Mouse (Mus musculus) Patski (cell line): ENCODE results near the gene Acer3. TPM values are rescaled to one million over a fixed set of nuclear protein-coding genes. Genes with fewer than 3 reads are reported as not detected.

Experiments
- ATAC-seq: fragments of 100-300 bp; one replicate; pipeline ENCODE4 v1.8.0; 2021
- CTCF ChIA-PET: fragments of 350-600 bp; sonication (Branson Sonifier 250); formaldehyde crosslinking; loops from one replicate; lab custom pipeline; 2022; ENCODE audit warnings: inconsistent platforms; lab: Charles Lee
- POLR2A ChIA-PET: fragments of 350-600 bp; sonication (Branson Sonifier 250); formaldehyde crosslinking; loops from one replicate; lab custom pipeline; 2022; ENCODE audit warnings: antibody characterized with exemption, inconsistent platforms; lab: Charles Lee
- DNase-seq: peaks from one replicate; pipeline ENCODE4 v3.0.0-alpha.2; 2011; ENCODE audit warnings: low read depth, low spot score
- H3K27me3 ChIP-seq: fragments of 371-371 bp; one replicate; pipeline ENCODE4 v1.5.1; 2021
- CTCF ChIP-seq: fragments of 100-300 bp; IDR thresholded peaks from one replicate; pipeline ENCODE4 v1.5.1; 2021
- in situ Hi-C: fragments of 300-500 bp; cut with MboI; formaldehyde crosslinking; loops from 3 replicates; pipeline ENCODE4 v1.11.1; 2018; ENCODE audit warnings: low pct_unique_long_range_greater_than_20kb, mixed read lengths
- polyA plus RNA-seq: library from polyadenylated mRNA; unstranded; gene quantifications from one replicate; pipeline ENCODE4 v1.2.3, GENCODE M21; 2021

The Acer3 gene
- polyA plus RNA-seq, 1 experiment from 2014 or later = 67.8 TPM

DNA sequence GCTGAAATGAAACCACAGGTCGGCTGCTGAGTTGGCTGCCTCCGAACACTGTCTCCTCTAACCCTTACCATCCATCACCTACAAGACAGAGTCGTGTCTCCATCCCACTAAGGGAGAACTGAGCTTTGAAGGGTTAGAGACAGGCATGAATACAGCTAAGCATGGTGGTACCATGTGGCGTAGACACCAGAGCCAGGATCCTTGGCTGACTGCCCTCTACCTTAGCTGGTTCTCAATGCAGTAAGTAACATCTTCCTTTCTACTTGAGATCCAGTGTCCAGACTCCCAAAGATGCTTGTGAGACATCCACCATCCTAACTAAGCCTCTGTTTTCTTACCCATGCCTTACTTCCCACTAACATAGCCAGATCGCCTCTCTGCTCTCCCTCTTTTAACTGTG lies 32.6 kb upstream of the Acer3 start:
- POLR2A ChIA-PET = no interaction called here
- ATAC-seq (no peak), DNase-seq (no peak)
- in situ Hi-C loops = loop anchor here (5.0 to 10.0 kb wide), 2 partner anchors 79 to 251 kb away; no protein-coding TSS in a partner anchor
- TF ChIP-seq CTCF = no peak
- H3K27me3 ChIP-seq = no peaks in the 10 kb centered on the region
- CTCF ChIA-PET = no interaction called here

DNA sequence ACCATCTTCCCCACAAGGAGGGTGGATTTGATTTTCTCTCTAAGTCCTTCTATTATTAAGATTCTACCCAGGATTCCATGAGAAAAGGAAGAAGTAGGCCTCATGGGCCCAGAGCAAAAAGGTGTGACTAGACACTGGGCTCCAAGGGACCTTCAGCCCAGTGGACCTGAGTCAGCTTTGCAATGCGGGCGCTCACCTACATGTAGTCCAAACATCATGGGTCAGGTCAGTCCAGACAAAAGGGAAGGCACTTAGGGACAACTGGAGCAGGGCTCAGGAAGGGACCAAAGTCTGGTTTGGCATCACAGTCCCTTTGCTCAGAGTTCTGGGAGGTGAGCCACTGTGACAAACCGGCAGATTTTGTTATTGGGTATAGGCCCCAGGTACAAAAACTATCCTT lies 30.5 kb upstream of the Acer3 start:
- CTCF ChIA-PET = no interaction called here
- ATAC-seq (no peak), DNase-seq (no peak)
- no peaks in the 10 kb centered on the region for H3K27me3 ChIP-seq
- POLR2A ChIA-PET = interaction anchor here (0.5 kb wide), 1 partner anchor 67 kb away, joined by 6 read pairs; no protein-coding TSS in a partner anchor
- TF ChIP-seq CTCF = no peak
- in situ Hi-C loops = loop anchor here (5.0 to 10.0 kb wide), 2 partner anchors 81 to 253 kb away; no protein-coding TSS in a partner anchor

DNA sequence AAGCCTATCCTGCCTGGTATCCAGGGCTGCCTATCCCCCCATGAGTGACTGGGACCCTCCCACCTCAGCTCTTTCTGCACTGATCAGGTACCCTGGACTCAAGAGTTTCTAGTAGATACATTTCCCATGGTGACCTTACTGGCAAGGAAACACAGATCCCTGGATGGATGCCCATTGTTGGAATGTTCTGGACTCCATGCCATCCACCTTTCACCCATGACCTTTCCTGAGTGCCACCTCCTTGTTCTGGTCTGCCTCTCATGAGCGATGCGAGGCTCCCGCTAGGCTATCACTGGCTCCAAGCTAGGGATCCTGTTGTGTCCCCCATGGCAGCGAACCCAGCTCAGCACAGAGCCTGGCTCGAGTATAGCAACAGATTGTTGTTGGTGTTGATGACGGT lies 28.8 kb upstream of the Acer3 start:
- no peak for DNase-seq
- in situ Hi-C loops = loop anchor here (5.0 to 10.0 kb wide), 2 partner anchors 82 to 255 kb away; no protein-coding TSS in a partner anchor
- ChIA-PET CTCF (interaction anchor here (0.7 to 5.0 kb wide), 6 partner anchors 39 to 85 kb away, joined by 3 to 40 read pairs (median 7); no protein-coding TSS in a partner anchor), POLR2A (no interaction called here)
- H3K27me3 ChIP-seq = no peaks in the 10 kb centered on the region
- no peak for TF ChIP-seq CTCF
- ATAC-seq = no peak

DNA sequence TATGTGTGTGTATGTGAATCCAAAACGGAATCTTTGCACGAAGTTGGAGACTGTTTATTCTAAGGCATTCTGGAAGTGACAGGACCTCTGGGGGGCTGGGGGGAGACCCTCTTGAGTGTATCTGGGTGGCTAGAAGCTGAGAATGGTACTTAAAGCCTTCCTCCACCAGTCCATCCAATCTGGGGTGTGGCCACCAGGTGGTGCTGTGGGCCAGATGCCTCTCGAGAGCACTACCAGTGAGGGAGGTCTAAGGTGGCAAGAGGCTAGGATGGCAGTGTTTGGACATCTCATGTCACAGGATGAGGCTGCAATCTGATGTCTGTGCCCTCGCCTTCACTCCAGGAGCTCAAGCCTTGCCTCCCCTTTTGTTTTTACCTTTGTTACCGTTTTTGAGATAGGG lies 28.1 kb upstream of the Acer3 start:
- POLR2A ChIA-PET = no interaction called here
- in situ Hi-C loops = no loop called here

DNA sequence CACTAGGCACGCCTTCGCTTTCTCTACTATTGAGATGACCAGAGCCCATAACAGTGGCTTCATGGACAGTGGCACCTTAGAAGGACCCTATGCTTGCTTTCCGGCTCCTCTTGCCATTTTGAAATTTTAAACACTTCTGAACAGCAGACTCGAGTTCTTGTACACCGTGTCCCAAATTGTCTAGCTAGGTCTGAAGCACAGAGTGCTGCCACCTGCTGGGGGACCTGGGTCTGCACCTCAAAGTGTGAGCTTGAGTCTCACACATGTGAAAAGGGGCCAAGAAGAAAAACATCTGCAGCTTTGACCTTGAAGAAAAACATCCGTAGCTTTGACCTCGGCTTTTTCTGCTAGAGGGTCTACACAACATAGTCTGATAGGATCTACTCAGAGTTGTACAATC lies 27.0 kb upstream of the Acer3 start:
- CTCF ChIA-PET = interaction anchor here (0.7 to 5.0 kb wide), 19 partner anchors 9 to 261 kb away, joined by 3 to 40 read pairs (median 5); partner anchors contain the start of gene Gucy2d
- ATAC-seq = no peak
- no peaks in the 10 kb centered on the region for H3K27me3 ChIP-seq
- peak; percentile 90 for TF ChIP-seq CTCF
- no peak for DNase-seq
- POLR2A ChIA-PET = no interaction called here
- in situ Hi-C loops = no loop called here

More for the DNA sequence above, 28.1 kb upstream of the Acer3 start:
- no peak for DNase-seq
- CTCF ChIA-PET = interaction anchor here (0.7 to 5.0 kb wide), 8 partner anchors 39 to 86 kb away, joined by 3 to 40 read pairs (median 7); no protein-coding TSS in a partner anchor
- no peak for TF ChIP-seq CTCF
- H3K27me3 ChIP-seq = no peaks in the 10 kb centered on the region
- no peak for ATAC-seq

DNA sequence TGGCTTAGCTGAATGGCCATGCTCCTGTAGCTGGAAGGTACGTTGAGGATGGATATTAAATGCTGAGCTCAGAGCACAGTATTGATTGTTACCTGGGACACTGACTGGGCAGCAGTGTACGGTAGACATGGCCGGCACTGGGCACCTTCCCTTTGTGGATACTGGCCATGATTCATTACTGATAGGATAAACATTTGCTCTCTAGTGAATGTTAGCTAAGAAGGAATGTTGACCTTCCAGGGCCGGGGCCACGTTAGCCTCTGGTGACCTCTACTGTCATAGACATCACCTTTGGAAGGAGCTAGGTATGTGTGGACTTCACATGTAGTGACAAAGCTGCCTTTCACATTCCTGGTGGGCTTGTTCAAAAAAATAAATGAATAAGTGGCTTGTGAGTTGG lies 26.5 kb upstream of the Acer3 start:
- ChIA-PET POLR2A (no interaction called here), CTCF (interaction anchor here (0.7 to 5.0 kb wide), 16 partner anchors 12 to 237 kb away, joined by 3 to 40 read pairs (median 5); partner anchors contain the start of gene Gucy2d)
- H3K27me3 ChIP-seq = no peaks in the 10 kb centered on the region
- ATAC-seq (peak; percentile 15), DNase-seq (no peak)
- in situ Hi-C loops = no loop called here
- no peak for TF ChIP-seq CTCF

DNA sequence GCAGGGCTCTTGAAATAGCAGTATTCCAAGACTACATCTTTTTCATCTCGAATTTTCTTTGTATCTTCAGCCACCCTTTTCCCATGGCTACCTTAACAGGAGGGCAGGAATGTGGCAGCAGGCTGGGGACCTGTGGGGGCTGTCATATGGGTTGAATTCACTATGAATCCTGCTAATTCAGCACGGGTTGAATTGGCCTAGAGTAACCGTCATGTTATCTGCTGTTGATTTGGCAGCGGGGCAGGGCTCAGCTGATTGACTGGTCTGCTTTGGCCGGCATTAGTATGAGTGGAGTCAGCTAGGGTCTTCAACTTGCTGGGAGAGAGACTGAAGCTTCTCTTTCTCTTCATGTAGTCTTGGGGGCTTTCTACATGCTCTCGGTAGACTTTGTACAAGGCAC lies 24.0 kb upstream of the Acer3 start:
- H3K27me3 ChIP-seq = no peaks in the 10 kb centered on the region
- no peak for DNase-seq
- ChIA-PET CTCF (interaction anchor here (1.3 kb wide), 1 partner anchor 78 kb away, joined by 3 read pairs; no protein-coding TSS in a partner anchor), POLR2A (no interaction called here)
- no peak for ATAC-seq
- TF ChIP-seq CTCF = no peak
- in situ Hi-C loops = no loop called here

- no peak for ATAC-seq
- H3K27me3 ChIP-seq = no peaks in the 10 kb centered on the region
- peak; percentile 68 for TF ChIP-seq CTCF
- CTCF ChIA-PET = interaction anchor here (1.3 kb wide), 1 partner anchor 78 kb away, joined by 3 read pairs; no protein-coding TSS in a partner anchor
- in situ Hi-C loops = loop anchor here (5.0 kb wide), 2 partner anchors 57 to 152 kb away; no protein-coding TSS in a partner anchor
- DNase-seq = no peak
- POLR2A ChIA-PET = no interaction called here
Measured at GRCm38 (mm10) chr7:98344361-98344760, 23.4 kb upstream of the Acer3 start.

GRCm38 (mm10) chr7:98342249-98342648 lies 21.2 kb upstream of the Acer3 start:
- ChIA-PET CTCF (interaction anchor here (1.2 to 2.0 kb wide), 5 partner anchors 16 to 63 kb away, joined by 3 to 5 read pairs (median 4); no protein-coding TSS in a partner anchor), POLR2A (interaction anchor here (0.6 to 1.0 kb wide), 2 partner anchors 12 to 20 kb away, joined by 3 to 4 read pairs; no protein-coding TSS in a partner anchor)
- in situ Hi-C loops = loop anchor here (5.0 kb wide), 2 partner anchors 55 to 150 kb away; no protein-coding TSS in a partner anchor
- ATAC-seq = no peak
- DNase-seq = no peak
- H3K27me3 ChIP-seq = no peaks in the 10 kb centered on the region
- TF ChIP-seq CTCF = no peak

- DNase-seq (no peak), ATAC-seq (peak; percentile 80)
- in situ Hi-C loops = loop anchor here (5.0 kb wide), 2 partner anchors 54 to 149 kb away; no protein-coding TSS in a partner anchor
- CTCF ChIA-PET = interaction anchor here (1.2 to 2.0 kb wide), 10 partner anchors 15 to 93 kb away, joined by 3 to 10 read pairs (median 4); no protein-coding TSS in a partner anchor
- peak; percentile 85 for TF ChIP-seq CTCF
- POLR2A ChIA-PET = no interaction called here
- H3K27me3 ChIP-seq = no peaks in the 10 kb centered on the region
Measured at GRCm38 (mm10) chr7:98341475-98341874, 20.5 kb upstream of the Acer3 start.

DNA sequence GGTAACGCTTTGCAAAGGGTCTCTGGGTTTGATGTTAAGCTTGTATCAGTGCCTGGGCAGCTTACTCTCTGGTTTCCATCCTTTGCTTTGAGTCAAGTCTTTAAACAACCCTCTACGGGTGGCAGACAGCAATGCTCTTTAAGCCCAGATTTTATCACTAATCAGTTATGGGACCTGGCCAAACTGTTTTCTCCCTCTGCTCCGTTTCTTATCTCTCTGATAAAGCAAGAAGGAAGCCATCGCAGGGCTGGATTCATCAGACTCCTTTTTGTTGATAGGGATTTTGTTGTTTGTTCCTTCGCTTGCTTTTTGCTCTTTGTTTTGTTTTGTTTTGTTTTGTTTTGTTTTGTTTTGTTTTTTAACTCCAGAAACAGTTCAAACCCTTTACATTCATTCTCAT lies 19.3 kb upstream of the Acer3 start:
- ChIA-PET CTCF (interaction anchor here (1.3 to 2.0 kb wide), 6 partner anchors 21 to 92 kb away, joined by 3 to 10 read pairs (median 4); no protein-coding TSS in a partner anchor), POLR2A (no interaction called here)
- in situ Hi-C loops = loop anchor here (5.0 kb wide), 2 partner anchors 53 to 148 kb away; no protein-coding TSS in a partner anchor
- H3K27me3 ChIP-seq = no peaks in the 10 kb centered on the region
- TF ChIP-seq CTCF = no peak
- ATAC-seq = no peak
- DNase-seq = no peak
